Mouse (Mus musculus): Measurements from ENCODE around the gene Mesp2.
A peak's percentile ranks its signal among the peaks of the same experiment; 100 is the strongest.
"Not testable (repeated sequence)": the region's sequence is repeated elsewhere in the genome, so short reads cannot be mapped to it uniquely, and the experiment has no call there.

Gene Mesp2

DNA sequence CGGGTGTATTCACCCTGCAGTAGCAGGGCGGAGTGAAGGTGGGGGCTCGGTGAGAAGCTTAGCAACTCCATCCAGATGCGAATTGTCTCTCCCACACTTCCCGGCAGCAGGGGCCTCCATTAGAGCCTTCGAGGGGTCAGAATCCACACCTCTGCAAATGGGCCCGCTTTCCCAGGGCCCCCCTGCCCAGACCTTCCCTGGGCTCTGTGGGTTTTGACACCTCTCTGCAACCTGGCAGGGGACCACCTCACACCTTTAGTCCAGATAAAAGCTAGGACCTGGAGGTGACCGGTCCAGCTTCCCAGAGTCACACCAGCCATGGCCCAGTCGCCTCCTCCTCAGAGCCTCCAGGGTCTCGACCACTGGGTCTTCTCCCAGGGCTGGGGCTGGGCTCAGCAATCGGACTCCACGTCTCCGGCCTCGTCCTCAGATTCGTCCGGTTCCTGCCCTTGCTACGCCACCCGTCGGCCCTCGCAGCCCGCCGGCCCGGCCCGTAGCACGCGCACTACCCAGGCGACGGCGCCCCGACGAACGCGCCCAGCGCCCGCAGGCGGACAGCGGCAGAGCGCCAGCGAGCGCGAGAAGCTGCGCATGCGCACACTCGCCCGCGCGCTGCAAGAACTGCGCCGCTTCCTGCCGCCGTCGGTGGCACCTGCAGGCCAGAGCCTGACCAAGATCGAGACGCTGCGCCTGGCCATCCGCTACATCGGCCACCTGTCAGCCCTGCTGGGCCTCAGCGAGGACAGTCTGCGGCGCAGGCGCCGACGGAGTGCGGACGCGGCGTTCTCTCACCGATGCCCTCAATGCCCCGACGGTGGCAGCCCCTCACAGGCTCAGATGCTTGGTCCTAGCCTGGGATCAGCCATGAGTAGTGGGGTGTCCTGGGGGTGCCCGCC is at the start of gene Mesp2:
Mesp2 (plus strand) TSS at position 117 of the 896 bp plus-strand sequence.
- DNase-seq, result peak; percentile 66

- DNase-seq, result no peak
Observed at GRCm38 (mm10) chr7:79761124-79761876, 49.2 kb upstream of the Mesp2 start.

GRCm38 (mm10) chr7:79762106-79762505 is 48.4 kb upstream of the Mesp2 start:
- DNase-seq, result no peak

GRCm38 (mm10) chr7:79765991-79766390 is 44.5 kb upstream of the Mesp2 start:
- DNase-seq, result no peak

- no peak for DNase-seq
Observed at GRCm38 (mm10) chr7:79769664-79770063, 40.9 kb upstream of the Mesp2 start.

GRCm38 (mm10) chr7:79771561-79772512 is 38.7 kb upstream of the Mesp2 start:
- peak; percentile 57 for DNase-seq

- peak; percentile 58 for DNase-seq
Observed at GRCm38 (mm10) chr7:79780647-79781626, 29.6 kb upstream of the Mesp2 start.

- no peak for DNase-seq
Observed at GRCm38 (mm10) chr7:79781826-79782515, 28.6 kb upstream of the Mesp2 start.

DNA sequence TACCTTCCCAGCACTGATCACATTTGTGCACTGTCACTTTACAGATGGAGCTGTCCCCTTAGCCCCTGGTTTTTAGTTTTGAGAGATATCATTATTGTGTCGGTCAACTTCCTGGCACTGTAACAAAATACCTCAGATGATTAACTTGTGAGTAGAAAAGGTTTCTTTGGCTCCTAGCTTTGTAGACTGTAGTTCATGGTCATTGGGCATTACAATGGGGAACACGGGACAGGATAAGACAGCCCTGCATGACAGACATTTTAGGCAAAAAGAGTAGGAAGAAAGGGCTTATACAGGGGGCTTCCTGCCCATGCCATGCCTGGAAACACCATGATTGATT is 28.0 kb upstream of the Mesp2 start:
- no peak for DNase-seq

GRCm38 (mm10) chr7:79786295-79786694 is 24.2 kb upstream of the Mesp2 start:
- DNase-seq, result peak; percentile 59

- not testable (repeated sequence) for DNase-seq
Observed at GRCm38 (mm10) chr7:79789812-79790211, 20.7 kb upstream of the Mesp2 start.

GRCm38 (mm10) chr7:79792635-79793421 is 17.7 kb upstream of the Mesp2 start:
- DNase-seq, result no peak

GRCm38 (mm10) chr7:79793688-79794087 is 16.8 kb upstream of the Mesp2 start, which contains the start of gene Mesp1:
Gene Mesp1, minus strand, starts transcription at chr7:79793788.
- no peak for DNase-seq

- no peak for DNase-seq
Observed at GRCm38 (mm10) chr7:79798606-79799005, 11.9 kb upstream of the Mesp2 start.

DNA sequence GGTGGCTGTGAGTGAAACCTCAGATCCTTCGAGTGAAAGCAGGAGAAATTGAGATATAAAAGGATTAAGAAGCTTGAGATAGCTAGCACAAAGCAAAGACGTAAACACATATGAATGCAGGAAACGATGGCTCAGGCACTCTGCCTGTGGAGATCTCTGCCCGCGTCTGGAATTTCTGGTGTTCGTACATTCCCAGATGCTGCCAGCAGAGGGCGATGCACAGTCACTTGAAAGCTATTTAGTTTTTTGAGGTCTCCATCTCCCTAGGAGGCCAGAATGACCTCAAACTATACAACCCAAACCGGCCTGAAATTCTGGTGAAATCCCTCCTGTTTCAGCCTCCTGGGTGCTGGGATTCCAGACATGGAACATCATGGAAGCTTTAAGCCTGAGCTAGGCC is 11.5 kb upstream of the Mesp2 start:
- DNase-seq, result peak; percentile 70

- DNase-seq, result no peak
Observed at GRCm38 (mm10) chr7:79799506-79799905, 11.0 kb upstream of the Mesp2 start.

- DNase-seq, result no peak
Observed at GRCm38 (mm10) chr7:79800336-79800735, 10.2 kb upstream of the Mesp2 start.

DNA sequence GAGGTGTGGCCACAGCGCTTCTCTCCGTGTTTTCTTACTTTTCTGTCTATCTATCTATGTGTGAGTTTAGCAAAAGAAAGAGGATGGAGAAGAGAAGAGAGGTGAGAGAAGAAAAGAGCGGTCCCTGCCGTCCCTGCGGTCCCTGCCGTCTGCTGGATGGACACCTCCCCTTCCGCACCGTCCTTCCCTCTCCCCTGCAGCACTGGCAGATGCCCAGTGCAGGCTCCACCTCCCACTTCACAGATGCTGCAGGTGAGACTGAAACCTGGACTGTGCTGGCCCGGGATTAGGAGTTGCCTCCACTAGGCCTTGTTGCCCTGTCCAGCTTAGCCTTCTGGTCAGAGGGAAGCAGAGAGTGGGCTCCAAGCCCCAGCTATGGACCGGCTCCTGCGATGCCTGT is 9.1 kb upstream of the Mesp2 start:
- DNase-seq, result no peak

GRCm38 (mm10) chr7:79802037-79802436 is 8.5 kb upstream of the Mesp2 start:
- no peak for DNase-seq

- no peak for DNase-seq
Observed at GRCm38 (mm10) chr7:79803887-79804286, 6.6 kb upstream of the Mesp2 start.
